Mouse (Mus musculus): ENCODE measurements around the gene A730046J19Rik. TPM values are rescaled to one million over a fixed set of nuclear protein-coding genes. Genes with fewer than 3 reads are reported as not detected.
A peak's percentile ranks its signal among the peaks of the same experiment; 100 is the strongest.

The A730046J19Rik gene
- polyA plus RNA-seq (2015; fragmentation: Nextera tagmentation; extraction: Ambion mirVana), result 0.80 and 0.94 TPM in 2 replicates

GRCm38 (mm10) chrX:144153523-144153922 is at the start of gene A730046J19Rik:
Gene A730046J19Rik, plus strand, starts transcription at chrX:144153695.
- ATAC-seq (ENCODE audit: low FRiP score, low read depth), result no peak
- Histone ChIP-seq H3K4me3 (peak within 1 kb of the TSS; percentile 28), H3K4me2 (replicated peaks) (peak within 1 kb of the TSS; percentile 53), H3K9me3 (no peaks in the 10 kb centered on the region), H3K9ac (no peak within 1 kb of the TSS), H3K36me3 (no peaks in the 10 kb centered on the region), H3K4me1 (no peaks in the 10 kb centered on the region), H3K27me3 (peaks cover 8% of the 10 kb centered on the region; the same call in 1 of the 2 replicates), H3K27ac (no peak within 1 kb of the TSS)
- 27% methylated on average over 8 of the region's 8 CpGs for WGBS

- no peak overlapping the region for H3K9ac ChIP-seq
- no peak for ATAC-seq (ENCODE audit: low FRiP score, low read depth)
- no peak overlapping the region for H3K4me2 ChIP-seq (replicated peaks)
- WGBS, result 45% methylated on average over 2 of the region's 2 CpGs
- no peaks in the 10 kb centered on the region for H3K9me3 ChIP-seq
- no peaks in the 10 kb centered on the region for H3K4me1 ChIP-seq
- 0 out of 2 replicates have a peak, but pooled peaks cover 2% of the 10 kb centered on the region for H3K27me3 ChIP-seq
- H3K4me3 ChIP-seq, result no peak overlapping the region
- no peak overlapping the region for H3K27ac ChIP-seq
- no peaks in the 10 kb centered on the region for H3K36me3 ChIP-seq
These were observed 48.7 kb upstream of the A730046J19Rik start for GRCm38 (mm10) chrX:144104619-144105416.

- Histone ChIP-seq H3K27ac (no peak overlapping the region), H3K9me3 (no peaks in the 10 kb centered on the region), H3K4me3 (no peak overlapping the region), H3K9ac (no peak overlapping the region), H3K27me3 (peaks cover 6% of the 10 kb centered on the region; the same call in 1 of the 2 replicates), H3K4me2 (replicated peaks) (no peak overlapping the region), H3K36me3 (no peaks in the 10 kb centered on the region), H3K4me1 (no peaks in the 10 kb centered on the region)
- no peak for ATAC-seq (ENCODE audit: low FRiP score, low read depth)
- 29% methylated on average over 1 of the region's 1 CpGs for WGBS
These were observed 17.2 kb upstream of the A730046J19Rik start for GRCm38 (mm10) chrX:144136281-144136680.

GRCm38 (mm10) chrX:144149987-144150386 is 3.5 kb upstream of the A730046J19Rik start:
- Histone ChIP-seq H3K27ac (no peak overlapping the region), H3K4me2 (replicated peaks) (no peak overlapping the region), H3K27me3 (peaks cover 8% of the 10 kb centered on the region; the same call in 1 of the 2 replicates), H3K4me1 (no peaks in the 10 kb centered on the region), H3K9ac (no peak overlapping the region), H3K9me3 (no peaks in the 10 kb centered on the region), H3K4me3 (no peak overlapping the region), H3K36me3 (no peaks in the 10 kb centered on the region)
- 85% methylated on average over 2 of the region's 2 CpGs for WGBS
- no peak for ATAC-seq (ENCODE audit: low FRiP score, low read depth)

- ATAC-seq (ENCODE audit: low FRiP score, low read depth), result no peak
- H3K27me3 ChIP-seq, result peaks cover 8% of the 10 kb centered on the region; the same call in 1 of the 2 replicates
These were observed 616 bp downstream of the A730046J19Rik start for GRCm38 (mm10) chrX:144154111-144154510.

GRCm38 (mm10) chrX:144162936-144163335 is 9.4 kb downstream of the A730046J19Rik start:
- H3K36me3 ChIP-seq, result no peaks in the 10 kb centered on the region
- peaks cover 22% of the 10 kb centered on the region; the same call in 1 of the 2 replicates for H3K27me3 ChIP-seq
- H3K4me1 ChIP-seq, result 0 out of 2 replicates have a peak, but pooled peaks cover 3% of the 10 kb centered on the region
- no peak overlapping the region for H3K9ac ChIP-seq
- no peaks in the 10 kb centered on the region for H3K9me3 ChIP-seq
- H3K4me2 ChIP-seq (replicated peaks), result 0 out of 2 replicates have a peak overlapping the region, but pooled peaks have one; percentile 4
- peak; percentile 28; the same call in 1 of the 2 replicates for ATAC-seq (ENCODE audit: low FRiP score, low read depth)
- 36% methylated on average over 5 of the region's 5 CpGs for WGBS
- no peak overlapping the region for H3K4me3 ChIP-seq
- no peak overlapping the region for H3K27ac ChIP-seq

More at GRCm38 (mm10) chrX:144154111-144154510, 616 bp downstream of the A730046J19Rik start:
- Histone ChIP-seq H3K4me1 (no peaks in the 10 kb centered on the region), H3K36me3 (no peaks in the 10 kb centered on the region), H3K9ac (no peak overlapping the region), H3K4me2 (replicated peaks) (peak overlapping the region; percentile 53), H3K4me3 (peak overlapping the region; percentile 28; the same call in 1 of the 2 replicates), H3K27ac (no peak overlapping the region), H3K9me3 (no peaks in the 10 kb centered on the region)
- WGBS, result 22% methylated on average over 7 of the region's 7 CpGs

Other genes with a start within 250 kb of the A730046J19Rik start
- gene Dcx, start 220.4 kb upstream of the A730046J19Rik start, polyA plus RNA-seq (2015; fragmentation: Nextera tagmentation; extraction: Ambion mirVana), result 9.4 and 11.4 TPM in 2 replicates
- gene Alg13, start 164.1 kb downstream of the A730046J19Rik start, polyA plus RNA-seq (2015; fragmentation: Nextera tagmentation; extraction: Ambion mirVana), result 22.0 and 24.0 TPM in 2 replicates